Mouse (Mus musculus) frontal cortex, postnatal 36 days (tissue): Measurements from ENCODE around the gene Mlf2.
"Not testable (repeated sequence)": the region's sequence is repeated elsewhere in the genome, so short reads cannot be mapped to it uniquely, and the experiment has no call there.

Experiments used
- DNase-seq, 2 experiments: peaks; one replicate each; pipeline ENCODE4 v3.0.0; 2022; ENCODE audit warnings: low spot score in 2 of 2

The Mlf2 gene

DNA sequence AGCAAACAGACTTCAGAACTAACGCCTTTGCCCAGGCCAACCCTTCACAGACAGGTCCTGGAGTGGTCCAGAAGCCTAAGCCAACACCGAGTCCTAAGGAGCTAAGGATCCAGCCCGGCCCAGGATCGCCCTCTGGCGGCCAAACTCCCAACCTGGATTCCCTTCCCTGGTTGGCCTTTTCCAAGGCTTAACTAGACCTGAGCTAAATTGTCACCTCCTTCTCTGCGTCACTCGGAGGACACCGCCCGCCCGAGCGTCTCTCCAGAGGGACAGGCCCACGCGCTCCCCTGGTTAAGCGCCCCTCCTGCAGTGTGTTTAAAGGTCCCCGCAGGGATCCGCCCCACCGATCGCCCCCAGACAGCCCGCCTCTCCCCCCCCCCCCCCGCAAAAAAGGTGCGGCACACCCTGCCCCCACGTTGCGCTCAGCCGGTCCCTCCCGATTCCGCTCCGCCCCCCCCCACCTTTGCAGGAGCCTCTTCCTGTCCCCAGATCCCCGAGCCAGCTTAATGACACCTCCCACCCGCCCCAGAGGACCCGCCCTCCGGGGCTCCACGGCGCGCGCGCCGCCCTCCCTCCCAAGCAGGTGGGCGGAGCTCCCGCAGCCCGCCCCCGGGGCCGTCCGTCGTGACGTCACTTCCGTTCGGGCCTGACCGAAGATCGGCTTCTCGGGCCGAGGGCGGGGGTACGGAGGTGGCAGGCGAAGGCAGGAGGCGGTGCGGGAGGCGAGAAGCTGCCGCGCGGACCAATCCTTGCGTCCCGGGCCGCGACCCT is at the start of gene Mlf2:
Gene Mlf2, plus strand, starts transcription at position 633 of the 771 bp plus-strand sequence.
- peak; percentile 99 for DNase-seq

DNA sequence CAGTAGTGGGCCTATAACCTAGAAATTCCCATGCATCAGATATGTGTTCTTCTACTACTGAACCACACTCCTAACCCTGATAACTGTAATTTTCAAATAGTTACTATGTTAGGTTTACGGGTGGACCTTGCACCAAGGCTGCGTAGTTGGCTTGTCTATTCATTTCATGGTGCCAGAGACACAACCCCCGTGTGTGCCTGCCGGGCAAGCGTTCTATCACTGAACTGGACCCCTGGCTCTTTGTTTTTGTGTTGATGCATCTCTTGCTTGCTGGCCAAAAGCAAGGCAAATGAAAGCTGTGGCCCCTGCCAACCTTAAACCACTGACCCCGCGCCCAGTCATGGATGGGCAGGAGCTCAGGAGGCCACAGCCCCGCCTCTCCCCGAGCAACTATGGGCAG is 49.4 kb upstream of the Mlf2 start:
- no peak for DNase-seq

DNA sequence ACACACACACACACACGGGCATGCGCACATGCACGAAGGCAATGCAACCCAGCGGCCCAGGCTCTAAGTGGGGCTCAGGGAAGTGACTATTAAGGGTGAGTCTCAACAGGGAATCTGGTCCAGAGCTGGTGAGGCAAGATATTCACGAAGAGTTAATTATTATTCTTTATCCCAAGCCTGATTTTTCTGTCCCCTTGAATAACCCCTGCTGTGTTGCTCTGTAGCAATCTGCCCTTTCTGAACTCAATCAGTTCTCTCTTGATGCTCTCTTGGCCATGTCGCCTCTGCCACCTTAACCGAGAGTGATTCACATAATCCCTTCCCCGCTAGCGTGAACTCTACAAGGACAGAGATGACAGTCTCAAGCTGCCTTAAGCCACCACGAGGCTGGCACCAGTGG is 47.8 kb upstream of the Mlf2 start:
- DNase-seq: no peak

DNA sequence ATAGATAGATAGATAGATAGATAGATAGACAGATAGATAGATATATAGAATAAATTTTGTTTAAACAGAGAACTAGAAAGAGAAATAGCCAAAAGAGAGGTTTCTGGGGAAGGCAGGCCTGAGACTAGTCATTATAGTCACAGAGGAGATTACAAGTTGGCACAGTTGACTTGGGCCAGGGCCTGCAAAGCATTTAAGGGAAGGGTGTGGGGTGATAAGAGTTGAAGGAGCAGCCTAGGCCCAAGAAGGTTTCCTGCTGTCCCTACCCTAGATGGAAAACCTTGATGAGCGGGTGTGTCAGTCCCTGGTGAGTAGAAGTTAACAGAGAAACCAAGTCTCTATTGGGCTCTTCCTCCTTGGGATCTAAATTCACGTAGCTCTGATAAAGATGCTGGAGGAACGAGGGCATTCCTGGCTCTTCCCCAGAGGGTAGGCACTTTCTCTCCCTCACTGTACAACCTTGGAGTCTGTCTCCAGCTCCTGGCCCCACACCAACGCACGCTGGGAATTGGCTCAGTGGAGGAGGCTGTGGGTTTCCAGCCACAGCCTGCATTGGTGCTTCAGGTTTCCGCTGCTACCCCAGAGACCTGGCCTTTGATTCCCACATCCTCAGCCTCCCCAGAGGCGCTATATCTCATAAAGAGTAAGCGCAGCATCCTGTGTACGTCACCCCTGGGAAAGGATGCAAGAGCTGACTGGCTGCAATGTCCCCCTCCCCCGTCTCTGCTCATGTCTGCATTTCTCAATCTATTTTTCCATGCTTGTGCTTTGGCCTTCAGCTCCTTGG is 46.3 kb upstream of the Mlf2 start:
- no peak for DNase-seq

DNA sequence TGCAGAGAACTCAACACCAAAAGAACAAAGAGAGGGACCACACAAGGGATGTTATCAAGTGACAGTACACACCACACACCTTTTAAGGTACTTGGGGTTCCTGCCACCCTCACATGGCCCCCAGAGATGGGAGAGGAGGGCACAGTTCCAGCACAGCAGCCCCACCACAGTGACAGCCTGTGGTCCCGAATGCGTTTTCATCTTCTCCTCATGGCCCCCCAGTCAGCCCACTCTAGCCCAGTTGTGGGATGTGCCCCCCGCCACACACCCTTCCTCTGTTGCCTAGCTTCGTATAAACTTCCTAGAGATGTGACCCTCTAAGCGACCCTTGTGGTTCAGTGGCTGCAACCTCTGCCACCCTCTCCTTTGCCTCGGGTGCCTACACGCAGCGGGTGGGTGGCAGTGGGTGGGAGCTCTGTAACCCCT is 45.2 kb upstream of the Mlf2 start:
- DNase-seq: no peak

DNA sequence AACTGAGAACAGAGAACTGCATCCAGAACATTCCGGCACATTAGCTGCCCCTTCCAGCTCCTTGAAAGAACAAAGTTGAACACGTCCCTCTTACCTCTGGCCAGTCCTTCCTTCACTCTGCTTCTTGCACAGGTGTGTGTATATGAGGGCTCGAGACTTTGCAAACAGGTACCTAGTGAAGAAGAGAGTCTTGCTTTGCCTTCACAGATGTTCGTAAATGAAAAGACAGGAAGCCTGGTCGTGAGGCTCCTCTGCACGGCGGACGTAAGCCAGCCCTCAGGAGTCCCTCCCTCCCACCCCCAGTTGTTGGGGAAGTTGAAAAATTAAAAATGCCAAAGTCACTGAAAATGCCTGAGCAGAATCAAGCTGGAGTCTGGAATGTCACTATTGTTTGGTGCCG is 43.2 kb upstream of the Mlf2 start, which contains the start of gene Cd4:
Gene Cd4, minus strand, starts transcription at position 236 of the 400 bp plus-strand sequence.
- DNase-seq: no peak

DNA sequence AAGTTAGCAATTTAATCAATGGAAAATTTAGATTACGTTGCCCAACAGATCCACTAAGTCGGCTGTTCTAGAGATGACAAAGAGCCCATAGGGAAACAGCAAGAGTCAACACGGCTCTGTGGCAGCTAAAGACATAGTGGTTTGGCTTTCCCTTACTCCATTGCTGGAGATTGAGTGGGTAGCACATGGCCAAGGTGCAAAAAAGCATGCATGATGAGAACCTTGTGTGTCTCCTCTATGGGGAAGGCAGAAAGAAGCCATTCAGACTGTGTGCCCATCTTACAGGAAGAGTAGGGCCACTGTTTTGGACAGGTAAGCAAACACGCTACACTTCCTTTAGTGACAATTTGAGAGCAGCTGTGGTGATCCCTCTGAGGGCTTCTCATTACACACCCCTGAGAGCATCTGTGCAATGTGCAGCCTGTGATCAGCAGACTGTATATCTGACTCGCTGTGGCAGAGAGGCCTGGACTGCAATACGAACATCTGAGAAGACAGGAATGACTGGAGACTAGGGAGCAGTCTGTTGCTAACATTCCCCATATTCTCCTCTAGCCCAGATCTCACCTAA is 42.5 kb upstream of the Mlf2 start:
- no peak for DNase-seq

DNA sequence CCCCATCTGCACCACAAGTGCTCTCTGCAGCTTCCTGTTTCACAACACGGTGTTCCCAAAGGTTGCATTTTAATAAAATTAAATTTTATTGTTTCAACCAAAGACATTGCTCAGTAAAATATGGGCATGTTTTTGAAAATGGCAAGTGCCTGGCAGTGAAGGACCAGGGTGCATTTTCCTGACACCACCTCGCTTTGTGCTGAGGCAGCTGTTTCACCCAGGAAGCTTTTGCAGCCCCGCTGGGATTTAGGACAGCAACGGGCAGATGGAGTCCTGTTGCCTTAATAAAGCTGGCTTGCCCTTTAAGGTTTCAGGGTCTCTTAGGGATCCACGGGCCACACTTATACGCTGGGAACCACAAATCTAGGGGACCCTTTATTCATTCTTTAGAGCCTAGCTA is 40.2 kb upstream of the Mlf2 start:
- no peak for DNase-seq

DNA sequence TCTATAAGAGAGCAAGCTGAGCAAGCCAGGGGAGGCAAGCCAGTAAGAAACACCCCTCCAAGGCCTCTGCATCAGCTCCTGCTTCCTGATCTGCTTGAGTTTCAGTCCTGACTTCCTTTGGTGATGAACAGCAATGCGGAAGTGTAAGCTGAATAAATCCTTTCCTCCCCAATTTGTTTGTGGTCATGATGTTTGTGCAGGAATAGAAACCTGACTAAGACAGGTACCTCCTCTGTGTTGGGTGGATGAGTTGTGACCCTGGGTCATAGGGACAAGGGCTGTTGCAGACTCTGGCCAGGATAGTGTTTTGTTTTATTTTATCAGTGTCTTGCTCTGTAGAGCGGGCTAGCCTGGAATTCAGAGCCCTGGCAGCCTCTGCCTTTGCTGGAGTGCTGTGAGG is 37.1 kb upstream of the Mlf2 start:
- DNase-seq: not testable (repeated sequence)

DNA sequence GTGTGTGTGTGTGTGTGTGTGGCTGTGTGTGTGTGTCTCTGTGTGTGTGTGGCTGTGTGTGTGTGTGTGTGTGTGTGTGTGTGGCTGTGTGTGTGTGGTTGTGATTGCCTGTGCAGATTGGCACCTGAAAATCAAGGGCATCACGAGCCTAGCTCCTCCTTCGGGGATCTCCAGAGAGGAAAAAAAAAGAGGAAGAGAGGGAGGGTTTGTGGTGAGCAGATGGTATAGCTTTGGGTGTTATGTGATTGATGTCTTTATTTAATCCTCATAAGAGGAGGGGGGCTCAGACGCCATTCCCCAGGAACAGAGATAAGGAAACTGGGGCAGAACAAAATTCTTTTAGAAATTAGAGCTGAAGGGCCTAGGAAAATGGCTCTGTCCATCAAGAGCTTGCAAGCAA is 32.8 kb upstream of the Mlf2 start:
- DNase-seq: no peak

DNA sequence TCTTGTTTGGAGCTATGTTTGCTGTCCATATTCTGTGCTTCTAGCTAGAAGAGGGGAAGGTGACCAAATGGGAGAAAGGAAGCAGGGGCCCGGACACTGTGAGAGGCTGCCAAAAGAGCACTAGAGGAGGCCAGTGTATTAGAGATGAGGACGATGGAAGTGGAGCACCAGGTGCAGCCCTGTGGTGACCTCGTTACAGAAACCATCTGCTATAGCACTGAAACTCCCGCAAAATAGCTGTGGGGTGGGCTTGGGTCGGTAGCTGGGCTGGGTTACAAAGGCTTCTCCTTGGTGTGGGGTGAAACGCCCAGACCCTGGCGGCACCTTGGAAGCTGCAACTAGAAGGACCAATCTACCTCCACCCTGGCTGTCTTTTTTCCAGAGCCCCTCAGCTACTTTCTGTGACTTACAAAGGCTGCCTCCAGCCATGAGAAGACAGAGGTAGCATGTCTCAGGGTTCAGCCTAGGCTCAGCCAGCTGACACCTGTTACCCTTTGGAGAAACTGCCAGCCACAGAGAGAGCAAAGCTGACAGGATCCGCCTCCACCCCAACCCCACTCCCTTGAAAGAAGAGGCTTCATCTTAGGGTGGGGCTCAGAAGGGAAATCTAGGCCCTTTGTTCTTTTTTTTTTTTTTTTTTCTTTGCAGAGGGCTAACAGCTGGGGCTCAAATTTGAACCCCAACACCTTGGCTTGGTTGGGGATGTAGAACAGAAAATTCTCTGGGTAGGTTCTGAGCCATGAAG is 31.0 kb upstream of the Mlf2 start:
- no peak for DNase-seq

DNA sequence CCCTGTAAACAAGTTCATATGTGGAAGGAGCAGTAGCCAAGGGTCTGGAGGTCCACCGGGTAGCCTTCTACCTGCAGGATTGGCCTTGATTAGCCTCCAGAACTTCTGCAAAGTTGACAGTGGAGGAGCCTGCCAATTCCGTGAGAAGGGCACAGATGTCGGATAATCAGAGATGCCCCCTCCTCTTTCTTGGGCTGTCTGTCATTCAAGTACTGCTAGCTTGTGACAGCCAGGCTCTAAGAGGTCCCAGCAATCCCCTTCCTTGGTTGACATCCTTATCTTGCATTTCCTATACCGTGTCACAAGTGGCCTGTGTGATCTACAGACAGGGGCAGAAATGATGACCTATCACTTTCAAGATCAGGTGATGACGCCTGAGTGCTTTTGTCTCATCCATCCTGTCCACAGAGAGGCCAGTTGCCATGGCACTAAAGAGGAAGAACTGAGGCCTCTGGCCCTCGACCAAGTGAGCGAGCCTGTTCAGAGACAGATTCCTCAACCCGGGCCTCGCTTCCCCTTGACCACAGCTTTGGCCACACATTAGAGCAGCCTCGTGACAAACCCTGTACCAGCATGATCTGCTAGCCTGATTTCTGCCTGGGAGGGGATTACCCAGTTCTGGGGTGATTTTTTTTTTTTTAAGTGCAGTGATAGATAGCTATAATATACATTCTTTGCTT is 30.2 kb upstream of the Mlf2 start:
- DNase-seq: no peak

DNA sequence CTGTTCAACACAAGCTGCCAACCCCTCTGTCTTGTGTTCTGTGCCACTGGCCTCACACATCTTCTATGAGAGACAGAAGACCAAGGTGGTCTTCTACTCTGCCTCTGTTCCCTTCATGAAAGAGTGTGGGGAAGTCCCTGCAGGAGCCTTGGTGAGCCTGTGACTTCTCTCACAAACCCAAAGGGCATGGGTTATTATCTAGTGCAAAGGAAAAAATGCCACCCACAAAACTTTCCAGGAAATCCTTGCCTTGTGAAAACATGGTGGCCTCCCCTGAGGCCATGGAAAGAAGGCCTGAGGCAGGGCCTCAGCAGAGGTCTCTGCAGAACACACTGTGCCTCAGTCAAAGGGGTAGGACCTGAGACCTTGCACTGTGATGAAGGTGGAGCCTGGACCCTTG is 29.3 kb upstream of the Mlf2 start:
- DNase-seq: no peak

DNA sequence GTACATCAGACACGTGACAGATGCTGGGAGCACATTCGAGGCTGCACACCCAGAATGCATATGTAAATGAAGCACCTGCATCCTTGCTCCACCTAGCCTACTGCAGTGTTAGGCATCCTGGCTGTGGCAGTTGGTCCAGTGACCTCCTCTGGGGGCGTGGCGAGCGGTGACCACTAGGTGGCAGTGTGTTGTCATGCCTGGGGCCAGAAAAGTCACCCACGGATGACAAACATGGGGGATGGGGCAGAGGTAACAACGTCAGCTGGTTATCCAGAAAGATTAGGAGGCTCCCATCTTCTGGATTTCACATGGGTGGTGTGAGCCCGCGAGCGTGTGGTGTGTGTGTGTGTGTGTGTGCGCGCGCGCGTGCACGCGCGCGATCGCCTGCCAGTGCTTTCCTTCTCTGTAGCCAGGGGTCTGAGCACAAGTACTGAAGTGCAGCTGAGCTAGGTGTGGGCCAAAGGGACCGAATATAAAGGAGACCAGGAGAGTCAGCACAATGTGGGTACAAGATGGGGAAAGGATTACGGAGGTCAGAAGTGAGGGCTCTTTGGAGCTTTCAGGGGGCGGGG is 27.5 kb upstream of the Mlf2 start:
- peak; percentile 91 to 92 for DNase-seq

DNA sequence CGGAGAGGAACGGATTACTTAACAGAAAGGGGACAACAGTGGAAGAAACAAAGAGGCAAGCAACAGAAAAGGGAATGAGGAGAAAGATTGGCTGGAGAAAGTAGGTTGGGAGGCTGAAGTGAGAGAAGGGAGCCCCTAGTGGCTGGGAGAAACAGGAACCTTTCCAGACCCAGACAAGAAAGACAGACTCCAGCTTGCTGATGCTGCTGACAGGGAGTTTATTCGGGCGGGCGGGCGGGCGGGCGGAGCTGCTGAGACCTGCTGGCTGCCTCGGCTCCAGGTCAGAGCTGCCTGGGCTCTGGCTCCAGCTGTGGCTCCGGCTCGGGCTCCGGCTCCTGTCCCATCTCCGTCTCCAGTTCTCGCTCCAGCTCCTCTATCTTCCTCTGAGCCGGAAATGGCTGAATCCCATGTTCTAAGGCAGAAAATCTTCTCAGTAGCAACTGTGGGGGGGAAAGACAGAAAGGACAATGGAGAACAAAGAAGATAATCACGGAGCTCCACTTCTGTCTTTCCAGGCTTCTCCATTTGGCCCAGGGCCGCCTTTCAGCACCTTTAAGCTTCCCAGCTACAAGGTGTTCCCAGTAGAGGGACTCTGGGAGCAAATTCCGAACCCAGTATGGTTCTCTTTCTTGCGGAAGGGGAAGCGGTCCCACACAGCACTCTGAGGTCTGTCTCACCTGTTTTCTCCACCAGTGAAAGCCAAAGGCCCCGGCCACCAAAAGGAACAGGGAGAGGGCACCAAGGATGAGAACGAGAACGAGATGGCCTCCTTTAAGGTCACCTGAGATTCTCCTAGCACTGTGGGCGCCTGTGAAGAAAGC is 26.8 kb upstream of the Mlf2 start:
- DNase-seq: peak; percentile 62 to 85

DNA sequence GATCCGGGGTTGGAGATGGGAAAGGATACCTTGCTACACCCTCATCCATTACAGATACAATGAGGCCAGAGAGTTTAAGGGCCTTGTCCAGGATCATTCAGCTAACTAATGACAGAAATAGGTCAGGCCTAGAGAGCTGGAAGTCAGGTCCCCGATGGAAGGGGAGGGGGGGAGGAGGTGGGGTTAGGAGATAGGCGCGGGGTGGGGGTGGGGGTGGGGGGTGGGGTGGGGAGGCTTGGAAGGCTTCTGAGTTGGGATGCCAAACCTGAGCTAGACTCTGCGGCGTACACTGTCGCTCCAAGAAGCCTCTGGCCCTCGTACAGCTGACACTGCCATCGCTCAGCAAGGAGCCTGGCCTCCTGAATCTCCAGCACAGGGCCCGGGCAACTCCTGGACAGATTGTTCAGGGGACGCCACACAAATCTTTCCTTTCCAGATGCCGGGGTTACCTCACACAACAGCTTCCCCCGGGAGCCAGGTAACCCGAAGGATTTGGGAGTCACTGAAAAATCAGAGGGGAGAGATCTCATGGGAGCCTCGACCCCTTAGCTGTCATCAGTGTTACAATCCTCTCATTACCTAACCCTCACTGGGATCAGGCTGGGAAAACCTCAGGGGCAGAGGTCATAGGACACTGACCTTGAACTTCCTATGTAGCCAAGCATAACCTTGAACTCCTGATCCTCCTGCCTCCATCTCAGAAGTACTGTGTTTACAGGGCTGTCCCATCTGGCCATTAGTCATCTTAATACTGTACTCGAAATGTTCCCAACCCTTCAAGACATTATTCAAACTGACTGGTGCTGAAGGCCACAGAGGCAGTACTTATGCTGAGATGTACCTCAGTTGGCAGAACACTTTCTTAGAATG is 26.0 kb upstream of the Mlf2 start:
- DNase-seq: no peak

DNA sequence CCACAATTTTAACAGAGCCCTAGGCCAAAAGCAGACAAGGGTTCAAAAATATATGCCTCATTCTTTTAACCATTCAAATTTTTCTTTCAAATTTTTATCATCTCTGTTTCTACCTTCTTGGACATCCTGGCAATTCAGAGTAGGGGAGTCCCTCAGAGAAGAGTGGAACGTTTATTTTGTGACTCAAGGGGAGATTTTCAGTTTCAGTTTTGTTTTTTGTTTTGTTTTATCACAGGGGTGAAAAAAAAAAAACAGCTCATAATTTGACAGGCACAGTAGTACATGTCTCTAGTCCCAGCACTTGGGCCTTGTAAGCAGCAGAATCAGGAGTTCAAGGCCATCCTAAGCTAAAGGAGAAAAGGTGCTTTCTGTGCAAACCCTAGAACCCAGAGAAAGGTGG is 23.4 kb upstream of the Mlf2 start:
- no peak for DNase-seq

DNA sequence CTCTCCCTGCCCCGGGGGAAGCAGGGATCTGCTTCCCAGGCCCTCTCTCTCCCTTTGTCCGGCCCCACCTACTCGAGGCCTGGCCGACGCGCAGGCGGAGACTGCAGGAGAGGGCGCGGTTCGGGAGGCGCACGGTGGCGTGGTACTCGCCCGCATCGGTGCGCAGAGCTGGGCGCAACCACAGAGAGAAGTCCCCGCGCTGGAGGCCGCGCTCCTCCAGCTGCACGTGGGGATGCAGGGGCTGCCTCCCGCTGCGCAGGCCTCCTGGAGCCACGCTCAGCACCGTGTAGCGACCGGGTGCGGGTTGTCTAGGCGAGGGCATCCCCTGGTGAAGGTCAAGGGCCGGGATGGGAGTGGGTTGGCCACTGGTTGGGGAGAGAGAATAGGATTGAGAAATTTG is 21.2 kb upstream of the Mlf2 start:
- no peak for DNase-seq

DNA sequence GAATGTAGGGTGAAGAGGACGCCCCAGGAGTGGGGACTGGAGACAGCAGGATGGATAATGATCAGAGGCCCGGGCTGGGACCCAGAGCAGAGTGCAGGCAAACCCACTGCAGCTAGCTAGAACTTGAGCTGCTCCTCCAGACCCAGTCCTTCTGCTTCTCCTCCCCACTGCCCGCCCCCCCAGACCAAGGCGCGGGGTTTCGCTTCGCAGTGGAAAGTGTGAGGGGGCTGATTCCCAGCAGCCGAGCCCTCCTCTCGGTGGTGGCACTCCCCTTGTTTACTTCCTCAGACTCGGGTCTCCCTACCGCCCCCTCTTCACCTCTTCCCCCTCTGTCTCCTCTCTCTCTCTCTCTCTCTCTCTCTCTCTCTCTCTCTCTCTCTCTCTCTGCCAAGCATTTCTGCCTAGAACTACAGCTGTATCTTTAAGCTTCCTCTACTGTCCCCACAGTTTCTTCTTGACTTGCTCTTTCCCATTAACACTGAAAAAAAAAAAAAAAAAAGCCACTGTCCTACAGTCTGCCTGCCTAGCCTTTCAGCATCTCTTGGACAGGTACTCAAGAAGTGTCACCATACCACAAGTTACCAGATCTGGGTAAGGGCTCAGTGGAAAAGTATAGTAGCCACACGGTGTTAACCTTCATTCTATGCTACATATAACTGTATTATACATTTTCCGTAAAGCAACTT is 19.5 kb upstream of the Mlf2 start, which contains the start of gene Lag3:
Gene Lag3, minus strand, starts transcription at position 173 of the 686 bp plus-strand sequence.
- no peak for DNase-seq
